Mouse (Mus musculus) neural tube, embryonic 13.5 days (tissue): ENCODE measurements at regions not wholly inside any gene's neighbourhood (a gene's known extent, or its start where the extent isn't known, plus 50 kb on each side); places are given as distances from the start of the nearest gene placed in this dataset.
"Not testable (repeated sequence)": the region's sequence is repeated elsewhere in the genome, so short reads cannot be mapped to it uniquely, and the experiment has no call there.

Experiments
- ATAC-seq: fragments of 200-750 bp; cut with Nextera tagmentation; 2 replicates; pipeline ENCODE4 v1.8.0; 2017; ENCODE audit warnings: low read depth, mild to moderate bottlenecking, moderate TSS enrichment, moderate library complexity
- H3K27ac ChIP-seq: fragments of 300-500 bp; sonication (generic); replicated peaks from 2 replicates; pipeline ENCODE4 v1.5.1; 2015; ENCODE audit warnings: moderate library complexity, mild to moderate bottlenecking, inconsistent platforms
- H3K27me3 ChIP-seq: fragments of 300-500 bp; sonication (generic); 2 replicates; pipeline ENCODE4 v1.6.1; 2015; ENCODE audit warnings: mild to moderate bottlenecking, inconsistent platforms
- H3K36me3 ChIP-seq: fragments of 300-500 bp; sonication (generic); 2 replicates; pipeline ENCODE4 v1.6.1; 2015; ENCODE audit warnings: mild to moderate bottlenecking, inconsistent platforms
- H3K4me1 ChIP-seq: fragments of 300-500 bp; sonication (generic); replicated peaks from 2 replicates; pipeline ENCODE4 v1.6.1; 2015; ENCODE audit warnings: inconsistent platforms
- H3K4me2 ChIP-seq: fragments of 300-500 bp; sonication (generic); 2 replicates; pipeline ENCODE4 v1.6.1; 2015; ENCODE audit warnings: inconsistent platforms, mild to moderate bottlenecking, moderate library complexity
- H3K4me3 ChIP-seq: fragments of 300-500 bp; sonication (generic); 2 replicates; pipeline ENCODE4 v1.5.1; 2015; ENCODE audit warnings: mild to moderate bottlenecking, inconsistent platforms
- H3K9ac ChIP-seq: fragments of 300-500 bp; sonication (generic); 2 replicates; pipeline ENCODE4 v1.6.1; 2015; ENCODE audit warnings: moderate library complexity, mild to moderate bottlenecking, inconsistent platforms
- H3K9me3 ChIP-seq: fragments of 300-500 bp; sonication (generic); 2 replicates; pipeline ENCODE4 v1.6.1; 2016; ENCODE audit warnings: inconsistent platforms
- WGBS: fragments of 180-500 bp; shearing (Covaris S2); methylation state at CpG from one replicate; pipeline ENCODE4 v1.1.7; 2015; 5-methylcytosine and 5-hydroxymethylcytosine counted together

DNA sequence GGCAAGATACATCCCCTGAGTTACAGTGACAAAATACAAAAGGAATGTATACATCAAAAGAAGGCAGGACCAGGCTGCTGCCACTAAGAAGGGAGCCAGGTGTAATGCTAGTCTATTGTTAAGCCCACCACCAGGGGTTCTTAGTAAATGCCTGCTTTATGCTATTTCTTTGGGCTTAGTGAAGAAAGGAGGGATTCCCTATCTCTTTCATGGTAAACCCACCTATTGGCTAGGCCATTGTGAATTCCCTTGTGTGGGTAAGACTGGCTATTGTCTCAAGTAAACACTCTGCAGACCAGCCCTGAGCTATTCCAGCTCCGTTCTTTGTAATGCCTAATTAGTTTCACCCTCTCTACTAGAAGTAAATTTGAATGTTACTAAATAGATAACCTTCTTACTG lies 716.6 kb upstream of the 1700015G11Rik start:
- H3K4me3 ChIP-seq, ATAC-seq, H3K27me3 ChIP-seq, H3K9ac ChIP-seq, H3K4me1 ChIP-seq, H3K36me3 ChIP-seq, H3K4me2 ChIP-seq, H3K9me3 ChIP-seq, H3K27ac ChIP-seq: not testable (repeated sequence)
- WGBS = 33% methylated on average over 1 of the region's 1 CpGs

DNA sequence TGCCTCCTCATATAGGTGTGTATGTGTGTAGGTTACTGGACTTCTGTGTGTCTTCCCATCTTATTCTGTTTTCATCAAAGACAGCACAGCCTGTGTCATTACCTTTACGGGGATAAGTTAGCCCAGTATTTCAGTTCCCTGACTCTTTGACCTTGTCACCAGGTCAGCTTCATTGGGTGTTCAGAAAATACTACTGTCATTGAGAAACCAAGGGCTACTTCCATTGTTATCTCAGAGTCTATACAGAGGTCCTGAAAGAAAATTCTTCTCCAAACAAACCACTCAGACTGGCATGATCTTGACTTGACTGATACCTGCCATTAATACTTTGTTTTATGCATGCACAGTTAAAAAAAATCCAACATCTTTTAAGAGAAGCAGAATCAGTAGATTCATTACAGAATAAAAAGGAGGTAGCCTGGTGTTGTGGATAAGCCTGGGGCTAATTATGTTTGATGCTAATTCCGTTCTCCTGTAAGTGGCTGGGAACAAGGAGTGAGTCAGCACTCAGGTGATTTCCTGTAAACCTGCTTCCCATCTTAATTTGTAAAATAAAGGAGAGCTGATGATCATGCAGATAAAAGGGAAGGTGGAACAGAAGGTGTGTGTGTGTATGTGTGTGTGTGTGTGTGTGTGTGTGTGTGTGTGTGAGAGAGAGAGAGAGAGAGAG lies 710.8 kb upstream of the 1700015G11Rik start:
- H3K36me3 ChIP-seq = no peaks in the 10 kb centered on the region
- no peaks in the 10 kb centered on the region for H3K27me3 ChIP-seq
- no peaks in the 10 kb centered on the region for H3K4me1 ChIP-seq
- H3K27ac ChIP-seq = no peak overlapping the region
- H3K9ac ChIP-seq = no peak overlapping the region
- 82% methylated on average over 2 of the region's 2 CpGs for WGBS
- no peak for ATAC-seq
- H3K4me2 ChIP-seq = no peak overlapping the region
- no peaks in the 10 kb centered on the region for H3K9me3 ChIP-seq
- no peak overlapping the region for H3K4me3 ChIP-seq

DNA sequence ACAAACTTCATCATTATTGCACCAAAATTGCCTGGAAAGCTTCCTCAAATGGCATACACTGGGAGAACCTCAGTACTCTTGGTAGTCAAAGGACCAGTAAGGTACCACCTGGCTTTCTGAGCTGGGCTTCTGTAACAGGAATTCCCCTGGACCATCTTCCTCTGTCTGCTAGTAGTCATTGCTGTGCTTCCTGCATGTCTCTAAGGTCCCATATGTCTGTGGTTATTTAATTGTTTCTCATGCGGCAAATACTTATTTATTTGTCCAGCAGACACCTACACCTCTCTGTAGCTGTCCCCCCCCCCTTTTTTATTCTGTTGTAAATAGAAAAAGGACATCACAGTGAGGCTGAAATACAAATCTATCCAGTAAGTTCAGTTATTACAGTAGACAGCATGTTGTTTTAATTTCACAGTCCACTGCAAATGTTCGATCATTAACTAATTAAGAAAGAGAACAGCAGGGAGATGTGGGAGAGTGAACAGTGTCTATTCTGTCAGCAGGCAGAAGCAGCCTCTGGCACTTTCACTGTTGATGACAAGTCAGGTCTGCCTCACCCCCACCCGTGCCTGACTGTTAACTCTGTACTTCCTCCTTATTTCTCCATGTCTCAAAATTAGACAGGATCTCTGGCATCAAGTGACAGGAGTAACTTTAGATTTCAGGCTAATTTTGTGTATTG lies 687.1 kb upstream of the 1700015G11Rik start:
- no peaks in the 10 kb centered on the region for H3K27me3 ChIP-seq
- H3K4me2 ChIP-seq = no peak overlapping the region
- no peak overlapping the region for H3K9ac ChIP-seq
- H3K4me1 ChIP-seq = peaks cover 3% of the 10 kb centered on the region; the same call in 1 of the 2 replicates
- peak; percentile 93 for ATAC-seq
- no peak overlapping the region for H3K4me3 ChIP-seq
- WGBS = 55% methylated on average over 3 of the region's 3 CpGs
- H3K36me3 ChIP-seq = no peaks in the 10 kb centered on the region
- H3K27ac ChIP-seq = no peak overlapping the region
- no peaks in the 10 kb centered on the region for H3K9me3 ChIP-seq

DNA sequence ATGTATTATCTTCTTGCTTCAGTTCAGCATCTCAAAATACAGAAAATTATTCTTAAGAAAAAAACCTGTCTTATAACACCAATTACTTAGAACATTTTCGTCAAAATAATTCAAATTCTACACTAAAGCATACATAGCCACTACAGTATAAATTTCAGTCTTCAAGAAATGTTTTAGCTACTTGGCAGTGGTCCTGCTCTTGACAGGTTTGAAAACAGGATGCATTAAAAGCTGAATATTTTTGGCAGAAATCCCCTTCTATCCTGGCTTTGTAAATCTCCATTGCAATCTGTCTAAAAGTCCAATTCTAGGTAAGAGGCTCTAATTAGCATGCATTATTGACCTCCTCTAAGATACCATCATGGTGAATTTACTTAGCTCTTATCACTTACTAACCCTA lies 652.8 kb upstream of the 1700015G11Rik start:
- Histone ChIP-seq H3K9me3 (no peaks in the 10 kb centered on the region), H3K4me3 (no peak overlapping the region), H3K9ac (no peak overlapping the region), H3K27me3 (no peaks in the 10 kb centered on the region), H3K4me2 (no peak overlapping the region), H3K36me3 (no peaks in the 10 kb centered on the region), H3K4me1 (no peaks in the 10 kb centered on the region), H3K27ac (no peak overlapping the region)
- ATAC-seq = no peak
- WGBS = 80% methylated on average over 1 of the region's 1 CpGs
